Mouse (Mus musculus) limb, embryonic 10.5 days (tissue): ENCODE results near the gene Tescl. TPM values are rescaled to one million over a fixed set of nuclear protein-coding genes. Genes with fewer than 3 reads are reported as not detected.

Experiments
- DNase-seq: peaks from one replicate; pipeline ENCODE4 v3.0.0-alpha.2; 2017; ENCODE audit warnings: low spot score
- H3K27ac ChIP-seq: fragments of 300-500 bp; sonication (generic); 2 replicates; pipeline ENCODE4 v1.5.1; 2016; ENCODE audit warnings: mild to moderate bottlenecking
- H3K27me3 ChIP-seq: fragments of 300-500 bp; sonication (generic); 2 replicates; pipeline ENCODE4 v1.6.1; 2016; ENCODE audit warnings: low read depth, mild to moderate bottlenecking; ENCODE audit not compliant: poor library complexity, severe bottlenecking
- H3K36me3 ChIP-seq: fragments of 300-500 bp; sonication (generic); 2 replicates; pipeline ENCODE4 v1.6.1; 2016; ENCODE audit warnings: mild to moderate bottlenecking, moderate library complexity
- H3K4me1 ChIP-seq: fragments of 300-500 bp; sonication (generic); 2 replicates; pipeline ENCODE4 v1.6.1; 2016
- H3K4me3 ChIP-seq: fragments of 300-500 bp; sonication (generic); 2 replicates; pipeline ENCODE4 v1.5.1; 2016; ENCODE audit warnings: mild to moderate bottlenecking, moderate library complexity
- H3K9me3 ChIP-seq: fragments of 300-500 bp; sonication (generic); replicated peaks from 2 replicates; pipeline ENCODE4 v1.6.1; 2016; ENCODE audit warnings: mild to moderate bottlenecking
- WGBS: fragments of 180-500 bp; shearing (Covaris S2); methylation state at CpG from one replicate; pipeline ENCODE4 v1.1.7; 2016; 5-methylcytosine and 5-hydroxymethylcytosine counted together
- polyA plus RNA-seq: library from polyadenylated mRNA; unstranded; fragments of >200 nt; fragmentation: Nextera tagmentation; extraction: Ambion mirVana; gene quantifications from 2 replicates; pipeline ENCODE4 v1.2.1, GENCODE M21; 2016

Tescl gene
- not detected in 2 replicates for polyA plus RNA-seq

- Histone ChIP-seq H3K4me1 (no peaks in the 10 kb centered on the region), H3K4me3 (peak within 1 kb of the TSS; percentile 26), H3K9me3 (no peaks in the 10 kb centered on the region; the same call in 1 of the 2 replicates), H3K36me3 (no peaks in the 10 kb centered on the region), H3K27me3 (peaks cover 26% of the 10 kb centered on the region), H3K27ac (no peak within 1 kb of the TSS)
- 37% methylated on average over 49 of the region's 49 CpGs for WGBS
- no peak for DNase-seq
Observed at GRCm38 (mm10) chr7:24333304-24333986, at the start of gene Tescl. Gene Tescl, minus strand, starts transcription at chr7:24333936.

- no peak overlapping the region for H3K27ac ChIP-seq
- H3K9me3 ChIP-seq = no peaks in the 10 kb centered on the region
- 88% methylated on average over 16 of the region's 16 CpGs for WGBS
- no peak for DNase-seq
- H3K36me3 ChIP-seq = no peaks in the 10 kb centered on the region
- no peak overlapping the region for H3K4me3 ChIP-seq
- H3K27me3 ChIP-seq = peaks cover 14% of the 10 kb centered on the region; the same call in 1 of the 2 replicates
- H3K4me1 ChIP-seq = peaks cover 40% of the 10 kb centered on the region
Observed at GRCm38 (mm10) chr7:24382730-24383372, 49.1 kb upstream of the Tescl start.

- peak overlapping the region; percentile 14; the same call in 1 of the 2 replicates for H3K4me3 ChIP-seq
- no peak for DNase-seq
- H3K27ac ChIP-seq = peak overlapping the region; percentile 86
- H3K9me3 ChIP-seq = no peaks in the 10 kb centered on the region
- no peaks in the 10 kb centered on the region for H3K36me3 ChIP-seq
- H3K27me3 ChIP-seq = peaks cover 25% of the 10 kb centered on the region; the same call in 1 of the 2 replicates
- 67% methylated on average over 2 of the region's 2 CpGs for WGBS
- H3K4me1 ChIP-seq = peaks cover 54% of the 10 kb centered on the region
Observed at GRCm38 (mm10) chr7:24380370-24380769, 46.6 kb upstream of the Tescl start.

GRCm38 (mm10) chr7:24379934-24380333 is 46.2 kb upstream of the Tescl start:
- peak; percentile 66 for DNase-seq
- 23% methylated on average over 7 of the region's 7 CpGs for WGBS
- H3K9me3 ChIP-seq = no peaks in the 10 kb centered on the region
- H3K27me3 ChIP-seq = peaks cover 25% of the 10 kb centered on the region; the same call in 1 of the 2 replicates
- peak overlapping the region; percentile 14 for H3K4me3 ChIP-seq
- H3K4me1 ChIP-seq = peaks cover 54% of the 10 kb centered on the region
- H3K36me3 ChIP-seq = no peaks in the 10 kb centered on the region
- peak overlapping the region; percentile 86 for H3K27ac ChIP-seq

GRCm38 (mm10) chr7:24378049-24378701 is 44.4 kb upstream of the Tescl start:
- peaks cover 11% of the 10 kb centered on the region; the same call in 1 of the 2 replicates for H3K27me3 ChIP-seq
- H3K4me3 ChIP-seq = no peak overlapping the region
- WGBS = 69% methylated on average over 10 of the region's 10 CpGs
- 0 out of 2 replicates have a peak, but pooled peaks cover 1% of the 10 kb centered on the region for H3K9me3 ChIP-seq
- peaks cover 53% of the 10 kb centered on the region for H3K4me1 ChIP-seq
- DNase-seq = no peak
- H3K36me3 ChIP-seq = no peaks in the 10 kb centered on the region
- H3K27ac ChIP-seq = peak overlapping the region; percentile 66

GRCm38 (mm10) chr7:24377091-24377865 is 43.5 kb upstream of the Tescl start:
- Histone ChIP-seq H3K36me3 (no peaks in the 10 kb centered on the region), H3K27me3 (peaks cover 11% of the 10 kb centered on the region; the same call in 1 of the 2 replicates), H3K4me1 (peaks cover 56% of the 10 kb centered on the region), H3K9me3 (0 out of 2 replicates have a peak, but pooled peaks cover 1% of the 10 kb centered on the region), H3K27ac (peak overlapping the region; percentile 66), H3K4me3 (peak overlapping the region; percentile 47)
- WGBS = 10% methylated on average over 49 of the region's 49 CpGs
- peak; percentile 78 for DNase-seq

- Histone ChIP-seq H3K27me3 (peaks cover 11% of the 10 kb centered on the region; the same call in 1 of the 2 replicates), H3K4me3 (no peak overlapping the region), H3K9me3 (0 out of 2 replicates have a peak, but pooled peaks cover 1% of the 10 kb centered on the region), H3K36me3 (no peaks in the 10 kb centered on the region), H3K27ac (peak overlapping the region; percentile 66; the same call in 1 of the 2 replicates), H3K4me1 (peaks cover 56% of the 10 kb centered on the region)
- WGBS = 84% methylated on average over 8 of the region's 8 CpGs
- no peak for DNase-seq
Observed at GRCm38 (mm10) chr7:24376456-24376855, 42.7 kb upstream of the Tescl start.

- DNase-seq = no peak
- Histone ChIP-seq H3K4me3 (no peak overlapping the region), H3K27me3 (peaks cover 17% of the 10 kb centered on the region), H3K36me3 (no peaks in the 10 kb centered on the region), H3K9me3 (0 out of 2 replicates have a peak, but pooled peaks cover 1% of the 10 kb centered on the region), H3K27ac (peak overlapping the region; percentile 56; the same call in 1 of the 2 replicates), H3K4me1 (peaks cover 47% of the 10 kb centered on the region)
- 56% methylated on average over 17 of the region's 20 CpGs for WGBS
Observed at GRCm38 (mm10) chr7:24373538-24374379, 40.0 kb upstream of the Tescl start.

GRCm38 (mm10) chr7:24372786-24373185 is 39.0 kb upstream of the Tescl start:
- peaks cover 17% of the 10 kb centered on the region for H3K27me3 ChIP-seq
- H3K27ac ChIP-seq = peak overlapping the region; percentile 42; the same call in 1 of the 2 replicates
- 71% methylated on average over 4 of the region's 4 CpGs for WGBS
- no peak overlapping the region for H3K4me3 ChIP-seq
- peaks cover 37% of the 10 kb centered on the region for H3K4me1 ChIP-seq
- H3K36me3 ChIP-seq = no peaks in the 10 kb centered on the region
- H3K9me3 ChIP-seq = 0 out of 2 replicates have a peak, but pooled peaks cover 1% of the 10 kb centered on the region
- no peak for DNase-seq

- no peak overlapping the region for H3K4me3 ChIP-seq
- 0 out of 2 replicates have a peak, but pooled peaks cover 1% of the 10 kb centered on the region for H3K9me3 ChIP-seq
- H3K27ac ChIP-seq = peak overlapping the region; percentile 42; the same call in 1 of the 2 replicates
- H3K36me3 ChIP-seq = no peaks in the 10 kb centered on the region
- DNase-seq = no peak
- H3K4me1 ChIP-seq = peaks cover 32% of the 10 kb centered on the region
- WGBS = 76% methylated on average over 9 of the region's 11 CpGs
- H3K27me3 ChIP-seq = peaks cover 16% of the 10 kb centered on the region
Observed at GRCm38 (mm10) chr7:24372300-24372699, 38.6 kb upstream of the Tescl start.

- WGBS = 68% methylated on average over 3 of the region's 3 CpGs
- Histone ChIP-seq H3K36me3 (no peaks in the 10 kb centered on the region), H3K27me3 (peaks cover 11% of the 10 kb centered on the region), H3K27ac (no peak overlapping the region; the same call in 1 of the 2 replicates), H3K4me1 (peaks cover 27% of the 10 kb centered on the region), H3K9me3 (0 out of 2 replicates have a peak, but pooled peaks cover 1% of the 10 kb centered on the region), H3K4me3 (no peak overlapping the region)
- no peak for DNase-seq
Observed at GRCm38 (mm10) chr7:24371809-24372145, 38.0 kb upstream of the Tescl start.
